Mouse (Mus musculus) forebrain, embryonic 14.5 days (tissue): ENCODE measurements around the gene Prep. TPM values are rescaled to one million over a fixed set of nuclear protein-coding genes. Genes with fewer than 3 reads are reported as not detected.

ENCODE experiments used
- ATAC-seq: fragments of 200-750 bp; cut with Nextera tagmentation; 2 replicates; pipeline ENCODE4 v1.8.0; 2017; ENCODE audit warnings: mild to moderate bottlenecking, moderate library complexity
- DNase-seq: peaks from one replicate; pipeline ENCODE4 v3.0.0-alpha.2; 2015; ENCODE audit warnings: low spot score
- H3K27ac ChIP-seq: fragments of 300-500 bp; sonication (generic); 2 replicates; pipeline ENCODE4 v1.5.1; 2014; ENCODE audit warnings: low read depth, mild to moderate bottlenecking, control low read depth, low read length, moderate library complexity
- H3K27me3 ChIP-seq: fragments of 300-500 bp; sonication (generic); replicated peaks from 2 replicates; pipeline ENCODE4 v1.6.1; 2014; ENCODE audit warnings: low read length, control low read depth, mixed read lengths; ENCODE audit not compliant: control insufficient read depth, insufficient read depth
- H3K36me3 ChIP-seq: fragments of 300-500 bp; sonication (generic); 2 replicates; pipeline ENCODE4 v1.6.1; 2014; ENCODE audit warnings: low read length, control low read depth; ENCODE audit not compliant: control insufficient read depth, insufficient read depth
- H3K4me1 ChIP-seq: fragments of 300-500 bp; sonication (generic); 2 replicates; pipeline ENCODE4 v1.6.1; 2014; ENCODE audit warnings: antibody characterized with exemption, low read length, control low read depth; ENCODE audit not compliant: control insufficient read depth, insufficient read depth
- H3K4me2 ChIP-seq: fragments of 300-500 bp; sonication (generic); 2 replicates; pipeline ENCODE4 v1.6.1; 2014; ENCODE audit warnings: mild to moderate bottlenecking, control low read depth, low read length
- H3K4me3 ChIP-seq: fragments of 300-500 bp; sonication (generic); 2 replicates; pipeline ENCODE4 v1.5.1; 2014; ENCODE audit warnings: low read depth, low read length, control low read depth
- H3K9ac ChIP-seq: fragments of 300-500 bp; sonication (generic); 2 replicates; pipeline ENCODE4 v1.6.1; 2014; ENCODE audit warnings: mild to moderate bottlenecking, low read length, control low read depth, moderate library complexity
- H3K9me3 ChIP-seq: fragments of 300-500 bp; sonication (generic); replicated peaks from 2 replicates; pipeline ENCODE4 v1.6.1; 2016; ENCODE audit warnings: low read length, control low read depth, mixed read lengths; ENCODE audit not compliant: control insufficient read depth
- WGBS: fragments of 180-500 bp; shearing (Covaris S2); extraction: QIAGEN DNeasy Blood & Tissue Kit; methylation state at CpG from one replicate; pipeline ENCODE4 v1.1.7; 2014; 5-methylcytosine and 5-hydroxymethylcytosine counted together
- polyA plus RNA-seq: library from polyadenylated mRNA; unstranded; fragments of >200 nt; fragmentation: Nextera tagmentation; extraction: Ambion mirVana; gene quantifications from 2 replicates; pipeline ENCODE4 v1.2.1, GENCODE M21; 2014

Prep gene
- polyA plus RNA-seq, 1 experiment from 2014 or later: 14.2 TPM

GRCm38 (mm10) chr10:45048158-45048557, 18.8 kb upstream of the Prep start:
- H3K4me2 ChIP-seq: no peak overlapping the region
- H3K27me3 ChIP-seq: no peaks in the 10 kb centered on the region
- 75% methylated on average over 11 of the region's 11 CpGs for WGBS
- no peak overlapping the region for H3K27ac ChIP-seq
- H3K9ac ChIP-seq: no peak overlapping the region
- DNase-seq (no peak), ATAC-seq (no peak)
- no peaks in the 10 kb centered on the region for H3K36me3 ChIP-seq
- H3K4me1 ChIP-seq: no peaks in the 10 kb centered on the region
- H3K9me3 ChIP-seq: no peaks in the 10 kb centered on the region
- H3K4me3 ChIP-seq: no peak overlapping the region

GRCm38 (mm10) chr10:45048622-45049021, 18.4 kb upstream of the Prep start:
- Histone ChIP-seq H3K27me3 (no peaks in the 10 kb centered on the region), H3K9ac (no peak overlapping the region), H3K4me2 (no peak overlapping the region), H3K27ac (no peak overlapping the region), H3K4me1 (no peaks in the 10 kb centered on the region), H3K4me3 (no peak overlapping the region), H3K36me3 (no peaks in the 10 kb centered on the region), H3K9me3 (no peaks in the 10 kb centered on the region)
- WGBS: 49% methylated on average over 11 of the region's 11 CpGs
- no peak for DNase-seq
- no peak for ATAC-seq

GRCm38 (mm10) chr10:45051125-45051744, 15.8 kb upstream of the Prep start:
- no peak overlapping the region for H3K27ac ChIP-seq
- WGBS: 59% methylated on average over 11 of the region's 11 CpGs
- ATAC-seq (peak; percentile 88), DNase-seq (peak; percentile 92)
- no peaks in the 10 kb centered on the region for H3K27me3 ChIP-seq
- no peaks in the 10 kb centered on the region for H3K36me3 ChIP-seq
- H3K4me1 ChIP-seq: no peaks in the 10 kb centered on the region
- H3K9me3 ChIP-seq: no peaks in the 10 kb centered on the region
- H3K4me2 ChIP-seq: no peak overlapping the region
- H3K9ac ChIP-seq: no peak overlapping the region
- H3K4me3 ChIP-seq: no peak overlapping the region

- WGBS: 91% methylated on average over 6 of the region's 6 CpGs
- Histone ChIP-seq H3K4me2 (no peak overlapping the region), H3K9me3 (no peaks in the 10 kb centered on the region), H3K27ac (no peak overlapping the region), H3K9ac (no peak overlapping the region), H3K4me1 (no peaks in the 10 kb centered on the region), H3K27me3 (no peaks in the 10 kb centered on the region), H3K4me3 (no peak overlapping the region), H3K36me3 (no peaks in the 10 kb centered on the region)
- no peak for DNase-seq
- no peak for ATAC-seq
Measured at GRCm38 (mm10) chr10:45058361-45058760, 8.6 kb upstream of the Prep start.

GRCm38 (mm10) chr10:45060841-45061240, 6.2 kb upstream of the Prep start:
- Histone ChIP-seq H3K9ac (no peak overlapping the region), H3K4me1 (no peaks in the 10 kb centered on the region), H3K27ac (no peak overlapping the region), H3K4me2 (no peak overlapping the region), H3K36me3 (no peaks in the 10 kb centered on the region), H3K27me3 (no peaks in the 10 kb centered on the region), H3K4me3 (no peak overlapping the region), H3K9me3 (no peaks in the 10 kb centered on the region)
- no peak for DNase-seq
- 65% methylated on average over 1 of the region's 1 CpGs for WGBS
- no peak for ATAC-seq

GRCm38 (mm10) chr10:45066131-45066930, 672 bp upstream of the Prep start:
- no peak; the same call in 1 of the 2 replicates for ATAC-seq
- WGBS: 16% methylated on average over 12 of the region's 12 CpGs

GRCm38 (mm10) chr10:45067436-45067925, 478 bp downstream of the Prep start:
- H3K9ac ChIP-seq: peak overlapping the region; percentile 84
- H3K4me3 ChIP-seq: peak overlapping the region; percentile 94
- peaks cover 2% of the 10 kb centered on the region; the same call in 1 of the 2 replicates for H3K36me3 ChIP-seq
- no peaks in the 10 kb centered on the region for H3K9me3 ChIP-seq
- peak overlapping the region; percentile 68 for H3K4me2 ChIP-seq
- under 1% methylated on average over 25 of the region's 28 CpGs for WGBS
- H3K27me3 ChIP-seq: no peaks in the 10 kb centered on the region
- ATAC-seq (peak; percentile 62), DNase-seq (peak; percentile 64)
- H3K27ac ChIP-seq: peak overlapping the region; percentile 74
- H3K4me1 ChIP-seq: peaks cover 4% of the 10 kb centered on the region

More at GRCm38 (mm10) chr10:45066131-45066930, 672 bp upstream of the Prep start:
- Histone ChIP-seq H3K4me1 (peaks cover 4% of the 10 kb centered on the region), H3K27ac (peak overlapping the region; percentile 74; the same call in 1 of the 2 replicates), H3K4me3 (peak overlapping the region; percentile 94), H3K27me3 (no peaks in the 10 kb centered on the region), H3K9me3 (no peaks in the 10 kb centered on the region), H3K4me2 (peak overlapping the region; percentile 68), H3K36me3 (no peaks in the 10 kb centered on the region), H3K9ac (peak overlapping the region; percentile 84)
- peak; percentile 10 for DNase-seq

GRCm38 (mm10) chr10:45069557-45069956, 2.6 kb downstream of the Prep start:
- Histone ChIP-seq H3K4me1 (peaks cover 4% of the 10 kb centered on the region), H3K4me2 (no peak overlapping the region), H3K4me3 (no peak overlapping the region), H3K9ac (no peak overlapping the region), H3K36me3 (peaks cover 3% of the 10 kb centered on the region; the same call in 1 of the 2 replicates), H3K9me3 (no peaks in the 10 kb centered on the region), H3K27ac (no peak overlapping the region), H3K27me3 (no peaks in the 10 kb centered on the region)
- DNase-seq (no peak), ATAC-seq (no peak)
- WGBS: 90% methylated on average over 6 of the region's 6 CpGs

GRCm38 (mm10) chr10:45070362-45070761, 3.4 kb downstream of the Prep start:
- no peaks in the 10 kb centered on the region for H3K27me3 ChIP-seq
- H3K36me3 ChIP-seq: peaks cover 3% of the 10 kb centered on the region; the same call in 1 of the 2 replicates
- WGBS: 86% methylated on average over 5 of the region's 5 CpGs
- peaks cover 7% of the 10 kb centered on the region for H3K4me1 ChIP-seq
- no peaks in the 10 kb centered on the region for H3K9me3 ChIP-seq
- DNase-seq (no peak), ATAC-seq (no peak)
- no peak overlapping the region for H3K4me2 ChIP-seq
- H3K9ac ChIP-seq: no peak overlapping the region
- H3K27ac ChIP-seq: no peak overlapping the region
- H3K4me3 ChIP-seq: no peak overlapping the region
